Mouse (Mus musculus) kidney, adult 2 months (tissue): ENCODE results near the gene Piezo1.

ENCODE experiments used
- CTCF ChIP-seq: fragments of 200-500 bp; conservative IDR thresholded peaks from 2 replicates; pipeline ENCODE4 v1.5.1; 2011; ENCODE audit warnings: low read depth, mild to moderate bottlenecking, control low read depth, low read length, moderate library complexity, mixed read lengths; ENCODE audit not compliant: insufficient read depth, insufficient read length
- POLR2A ChIP-seq: fragments of 200-500 bp; IDR thresholded peaks from one replicate; pipeline ENCODE4 v1.6.1; 2011; ENCODE audit warnings: low read depth, low read length, control low read depth

GRCm38 (mm10) chr8:122488387-122488786, 62.7 kb downstream of the Piezo1 start:
- TF ChIP-seq POLR2A = no peak
- TF ChIP-seq CTCF = no peak
